Mouse (Mus musculus): Measurements from ENCODE around the gene Pdcd7. TPM values are rescaled to one million over a fixed set of nuclear protein-coding genes. Genes with fewer than 3 reads are reported as not detected.

Gene Pdcd7
- total RNA-seq (2018; cell fraction: chromatin; rRNA removed): 10 to 100 TPM in 20 of 26 experiments, 1 to 10 TPM in 6; 6.3 to 32.2 (median 14.7) TPM
- 10 to 100 TPM in 10 of 26 experiments, 1 to 10 TPM in 16; 4.8 to 14.8 (median 9.6) TPM for total RNA-seq (2018; cell fraction: cytosol; rRNA removed)
- 10 to 100 TPM in 19 of 26 experiments, 1 to 10 TPM in 7; 6.0 to 24.5 (median 12.4) TPM for total RNA-seq (2018; cell fraction: nucleus; rRNA removed)
- polyA plus RNA-seq (2018): 10.1 to 13.8 TPM (median 10.9 TPM) in 3 replicates

DNA sequence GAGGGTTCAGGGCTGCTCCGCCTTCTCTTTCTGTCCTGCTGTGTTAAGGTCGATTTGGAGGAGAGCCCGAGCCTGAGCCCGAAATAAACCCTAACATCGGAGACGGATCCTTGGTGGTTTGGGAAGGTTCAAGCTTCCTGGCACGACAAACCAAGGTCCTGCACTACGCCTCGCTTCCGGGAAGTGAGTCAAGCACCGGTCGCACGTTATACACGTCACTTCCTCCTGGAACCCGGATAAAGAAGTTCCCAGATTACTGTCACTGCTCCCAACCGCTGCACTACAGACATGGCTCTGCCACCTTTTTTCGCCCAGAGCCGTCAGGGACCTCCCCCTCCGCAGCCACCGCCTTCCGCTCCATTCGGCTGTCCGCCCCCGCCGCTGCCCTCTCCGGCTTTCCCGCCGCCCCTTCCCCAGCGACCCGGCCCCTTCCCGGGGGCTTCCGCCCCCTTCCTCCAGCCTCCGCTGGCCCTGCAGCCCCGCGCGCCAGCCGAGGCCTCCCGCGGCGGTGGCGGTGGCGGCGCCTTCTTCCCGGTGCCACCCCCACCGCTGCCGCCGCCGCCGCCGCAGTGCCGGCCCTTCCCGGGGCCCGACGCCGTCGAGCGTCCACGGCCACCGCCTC is at the start of gene Pdcd7:
Pdcd7 (plus strand) TSS at position 251 of the 622 bp plus-strand sequence.
- no peaks in the 10 kb centered on the region for H3K36me3 ChIP-seq (ENCODE audit: inconsistent target)
- 1% methylated on average over 41 of the region's 59 CpGs for WGBS (ENCODE audit: missing documents)
- H3K4me3 ChIP-seq (ENCODE audit: inconsistent target): peak within 1 kb of the TSS; percentile 60
- H3K27ac ChIP-seq: peak within 1 kb of the TSS; percentile 54
- H3K79me2 ChIP-seq (ENCODE audit: inconsistent target): peaks cover 41% of the 10 kb centered on the region

DNA sequence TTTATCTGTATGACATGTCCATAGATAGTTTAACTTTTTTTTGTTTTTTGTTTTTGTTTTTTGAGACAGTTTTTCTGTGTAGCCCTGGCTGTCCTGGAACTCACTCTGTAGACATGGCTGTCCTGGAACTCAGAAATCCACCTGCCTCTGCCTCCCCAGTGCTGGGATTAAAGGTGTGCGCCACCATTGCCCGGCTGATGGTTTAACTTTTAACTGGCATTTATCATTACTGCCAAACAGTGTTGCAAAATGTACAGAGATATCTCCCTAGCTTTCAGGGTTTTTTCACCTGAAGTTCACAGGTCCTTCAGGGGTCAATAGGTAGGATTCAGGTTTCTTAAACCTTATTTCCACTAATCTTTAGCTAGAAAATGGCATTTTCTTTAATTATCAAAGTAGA is 48.8 kb upstream of the Pdcd7 start:
- WGBS (ENCODE audit: missing documents): 96% methylated on average over 2 of the region's 2 CpGs
- H3K79me2 ChIP-seq (ENCODE audit: inconsistent target): peaks cover 57% of the 10 kb centered on the region
- no peak overlapping the region for H3K4me3 ChIP-seq (ENCODE audit: inconsistent target)
- peaks cover 26% of the 10 kb centered on the region for H3K36me3 ChIP-seq (ENCODE audit: inconsistent target)
- no peak overlapping the region for H3K27ac ChIP-seq

DNA sequence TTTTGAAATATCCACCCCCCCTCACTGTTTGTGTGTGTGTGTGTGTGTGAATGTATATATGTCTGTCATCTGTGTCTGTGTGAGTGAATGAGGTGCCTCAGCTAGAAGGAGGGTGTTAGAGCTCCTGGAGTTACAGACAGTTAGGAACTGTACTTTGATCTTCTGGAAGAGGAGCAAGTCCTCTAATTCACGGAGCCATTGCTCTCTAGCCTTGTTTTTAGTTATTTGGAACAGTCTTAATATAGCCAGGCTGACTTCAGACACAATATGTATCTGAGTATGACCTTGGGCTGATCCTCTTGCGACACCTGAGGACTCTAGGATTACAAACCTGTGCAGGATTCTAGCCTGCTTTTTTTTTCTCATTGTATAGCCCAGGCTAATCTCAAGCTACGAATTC is 47.1 kb upstream of the Pdcd7 start:
- peaks cover 33% of the 10 kb centered on the region for H3K36me3 ChIP-seq (ENCODE audit: inconsistent target)
- 93% methylated on average over 3 of the region's 3 CpGs for WGBS (ENCODE audit: missing documents)
- no peak overlapping the region for H3K4me3 ChIP-seq (ENCODE audit: inconsistent target)
- no peak overlapping the region for H3K27ac ChIP-seq
- peaks cover 57% of the 10 kb centered on the region for H3K79me2 ChIP-seq (ENCODE audit: inconsistent target)

- Histone ChIP-seq H3K27ac (no peak overlapping the region), H3K36me3 (ENCODE audit: inconsistent target) (peaks cover 33% of the 10 kb centered on the region), H3K4me3 (ENCODE audit: inconsistent target) (no peak overlapping the region), H3K79me2 (ENCODE audit: inconsistent target) (peaks cover 52% of the 10 kb centered on the region)
- WGBS (ENCODE audit: missing documents): 96% methylated on average over 7 of the region's 7 CpGs
Observed at GRCm38 (mm10) chr9:65299650-65300049, 46.3 kb upstream of the Pdcd7 start.

DNA sequence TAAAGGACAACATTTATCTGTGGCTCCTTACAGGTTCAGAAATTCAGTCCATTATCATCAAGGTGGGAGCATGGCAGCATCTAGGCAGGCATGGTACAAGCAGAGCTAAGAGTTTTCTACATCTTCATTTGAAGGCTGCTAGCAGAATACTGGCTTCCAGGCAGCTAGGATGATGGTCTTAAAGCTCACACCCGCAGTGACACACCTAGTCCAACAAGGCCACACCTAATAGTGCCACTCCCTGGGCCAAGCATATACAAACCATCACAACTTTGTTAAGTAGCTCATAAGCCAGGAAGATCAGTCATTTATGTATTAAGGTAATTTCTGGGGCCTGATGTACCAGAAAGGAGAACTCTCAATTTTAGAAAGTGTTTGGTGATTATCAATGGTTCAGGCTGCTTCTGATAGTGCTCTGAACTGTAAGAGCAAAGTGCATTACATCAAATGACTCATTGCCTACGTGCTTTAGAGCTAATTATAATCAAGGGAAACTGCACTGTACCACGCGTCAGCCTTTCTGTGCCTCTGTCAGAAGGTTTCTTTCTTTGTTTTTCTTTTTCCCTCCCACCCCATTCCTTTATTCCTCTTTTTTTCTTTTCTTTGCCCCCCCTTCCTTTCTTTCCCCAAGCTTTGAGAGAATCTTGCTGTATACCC is 43.4 kb upstream of the Pdcd7 start:
- WGBS (ENCODE audit: missing documents): 82% methylated on average over 4 of the region's 4 CpGs
- Histone ChIP-seq H3K4me3 (ENCODE audit: inconsistent target) (no peak overlapping the region), H3K27ac (peak overlapping the region; percentile 21), H3K79me2 (ENCODE audit: inconsistent target) (peaks cover 42% of the 10 kb centered on the region), H3K36me3 (ENCODE audit: inconsistent target) (peaks cover 32% of the 10 kb centered on the region)

- peak overlapping the region; percentile 21 for H3K27ac ChIP-seq
- peaks cover 32% of the 10 kb centered on the region for H3K79me2 ChIP-seq (ENCODE audit: inconsistent target)
- H3K36me3 ChIP-seq (ENCODE audit: inconsistent target): peaks cover 34% of the 10 kb centered on the region
- WGBS (ENCODE audit: missing documents): 85% methylated on average over 4 of the region's 4 CpGs
- no peak overlapping the region for H3K4me3 ChIP-seq (ENCODE audit: inconsistent target)
Observed at GRCm38 (mm10) chr9:65303586-65303985, 42.3 kb upstream of the Pdcd7 start.

DNA sequence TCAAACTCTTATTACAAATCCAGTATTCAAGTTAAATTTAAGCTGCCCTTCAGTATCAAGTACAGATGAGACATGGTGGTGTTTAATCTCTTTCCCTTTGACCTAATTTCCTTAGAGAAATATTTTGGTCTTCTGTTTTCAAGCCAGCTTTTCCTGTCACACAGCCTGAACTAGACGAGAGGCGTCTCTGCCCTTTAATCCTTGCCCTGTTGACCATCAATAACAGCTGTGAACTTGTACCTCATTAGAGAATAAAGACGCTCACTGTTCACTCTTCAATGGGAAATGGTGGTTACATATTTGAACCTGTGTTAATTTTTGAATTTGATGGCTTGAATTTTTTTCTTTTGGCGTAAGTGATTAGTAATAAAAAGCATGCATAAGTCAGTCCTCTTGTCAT is 41.6 kb upstream of the Pdcd7 start:
- peaks cover 39% of the 10 kb centered on the region for H3K36me3 ChIP-seq (ENCODE audit: inconsistent target)
- 100% methylated on average over 4 of the region's 4 CpGs for WGBS (ENCODE audit: missing documents)
- no peak overlapping the region for H3K27ac ChIP-seq
- H3K4me3 ChIP-seq (ENCODE audit: inconsistent target): no peak overlapping the region
- peaks cover 25% of the 10 kb centered on the region; the same call in 1 of the 2 replicates for H3K79me2 ChIP-seq (ENCODE audit: inconsistent target)

DNA sequence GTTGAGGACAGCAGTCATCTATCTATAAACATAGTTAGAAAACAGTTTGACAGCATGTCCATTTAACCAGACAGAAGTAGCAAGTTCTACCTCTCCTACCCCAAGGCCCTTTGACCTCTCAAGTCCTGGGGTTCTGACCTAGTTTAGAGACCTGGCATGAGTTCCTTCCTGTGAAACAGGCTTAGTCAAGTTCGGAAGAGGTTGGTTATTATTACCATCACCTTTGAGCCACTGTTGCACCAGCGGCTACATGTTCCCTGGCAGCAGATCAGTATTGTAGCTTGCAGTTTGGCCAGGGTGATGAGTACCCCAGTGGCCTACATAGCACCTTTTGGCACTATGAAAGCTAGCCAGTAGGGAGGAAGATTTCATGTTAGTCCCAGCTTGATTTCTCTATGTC is 39.2 kb upstream of the Pdcd7 start:
- no peak overlapping the region for H3K27ac ChIP-seq
- H3K79me2 ChIP-seq (ENCODE audit: inconsistent target): peaks cover 19% of the 10 kb centered on the region; the same call in 1 of the 2 replicates
- no peak overlapping the region for H3K4me3 ChIP-seq (ENCODE audit: inconsistent target)
- WGBS (ENCODE audit: missing documents): 91% methylated on average over 2 of the region's 2 CpGs
- peaks cover 24% of the 10 kb centered on the region for H3K36me3 ChIP-seq (ENCODE audit: inconsistent target)

DNA sequence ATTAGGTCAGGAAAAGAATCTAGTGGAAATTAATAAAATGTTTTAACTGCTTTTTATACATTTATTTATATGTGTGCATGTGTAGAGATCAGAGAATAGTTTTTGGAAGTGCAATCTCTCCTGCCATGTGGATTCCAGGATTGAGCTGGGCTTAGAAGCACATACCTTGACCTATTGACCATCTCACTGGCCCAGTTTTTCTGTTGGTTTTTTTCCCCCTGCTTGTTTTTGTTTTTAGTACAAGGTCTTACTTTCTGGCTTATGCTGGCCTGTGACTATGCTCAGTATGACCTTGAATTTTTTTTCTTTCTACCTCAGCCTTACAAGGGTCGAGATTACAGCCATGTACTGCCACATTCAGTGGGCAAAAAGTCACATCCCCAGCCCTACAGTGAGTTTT is 37.9 kb upstream of the Pdcd7 start:
- Histone ChIP-seq H3K36me3 (ENCODE audit: inconsistent target) (peaks cover 25% of the 10 kb centered on the region), H3K4me3 (ENCODE audit: inconsistent target) (no peak overlapping the region), H3K79me2 (ENCODE audit: inconsistent target) (peaks cover 19% of the 10 kb centered on the region; the same call in 1 of the 2 replicates), H3K27ac (no peak overlapping the region)
- WGBS (ENCODE audit: missing documents): 88% methylated on average over 1 of the region's 1 CpGs

DNA sequence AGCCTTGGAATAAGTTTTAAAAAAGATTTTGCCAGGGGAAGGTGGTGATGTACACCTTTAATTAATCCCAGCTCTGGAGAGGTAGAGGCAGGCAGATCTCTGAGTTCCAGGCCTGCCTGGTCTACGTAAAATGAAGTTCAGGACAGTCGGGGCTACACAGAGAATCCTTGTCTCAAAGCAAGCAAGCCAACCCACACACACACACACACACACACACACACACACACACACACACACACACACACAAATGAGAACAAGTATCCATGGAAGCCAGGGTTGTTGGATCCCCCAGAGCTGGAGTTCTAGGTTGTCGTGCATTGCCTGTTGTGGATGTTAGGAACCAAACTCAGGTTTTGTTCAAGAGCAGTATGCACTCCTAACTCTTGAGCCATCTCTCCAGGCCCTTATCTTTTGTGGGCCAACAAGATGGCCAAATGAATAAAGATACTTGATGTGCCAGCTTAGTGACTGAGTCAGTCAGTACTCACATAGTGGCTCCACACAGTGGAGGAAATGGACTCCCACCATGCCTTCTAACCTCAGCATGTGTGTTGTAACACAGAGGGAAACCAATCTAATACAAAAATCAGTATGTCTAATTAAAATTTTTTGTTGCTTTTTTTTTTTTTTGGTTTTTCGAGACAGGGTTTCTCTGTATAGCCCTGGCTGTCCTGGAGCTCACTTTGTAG is 33.1 kb upstream of the Pdcd7 start:
- Histone ChIP-seq H3K36me3 (ENCODE audit: inconsistent target) (peaks cover 45% of the 10 kb centered on the region), H3K79me2 (ENCODE audit: inconsistent target) (no peaks in the 10 kb centered on the region), H3K27ac (no peak overlapping the region), H3K4me3 (ENCODE audit: inconsistent target) (no peak overlapping the region)
- WGBS (ENCODE audit: missing documents): 94% methylated on average over 4 of the region's 4 CpGs

- WGBS (ENCODE audit: missing documents): 100% methylated on average over 1 of the region's 1 CpGs
- peaks cover 47% of the 10 kb centered on the region for H3K36me3 ChIP-seq (ENCODE audit: inconsistent target)
- H3K4me3 ChIP-seq (ENCODE audit: inconsistent target): no peak overlapping the region
- no peaks in the 10 kb centered on the region for H3K79me2 ChIP-seq (ENCODE audit: inconsistent target)
- H3K27ac ChIP-seq: no peak overlapping the region
Observed at GRCm38 (mm10) chr9:65313846-65314245, 32.1 kb upstream of the Pdcd7 start.

DNA sequence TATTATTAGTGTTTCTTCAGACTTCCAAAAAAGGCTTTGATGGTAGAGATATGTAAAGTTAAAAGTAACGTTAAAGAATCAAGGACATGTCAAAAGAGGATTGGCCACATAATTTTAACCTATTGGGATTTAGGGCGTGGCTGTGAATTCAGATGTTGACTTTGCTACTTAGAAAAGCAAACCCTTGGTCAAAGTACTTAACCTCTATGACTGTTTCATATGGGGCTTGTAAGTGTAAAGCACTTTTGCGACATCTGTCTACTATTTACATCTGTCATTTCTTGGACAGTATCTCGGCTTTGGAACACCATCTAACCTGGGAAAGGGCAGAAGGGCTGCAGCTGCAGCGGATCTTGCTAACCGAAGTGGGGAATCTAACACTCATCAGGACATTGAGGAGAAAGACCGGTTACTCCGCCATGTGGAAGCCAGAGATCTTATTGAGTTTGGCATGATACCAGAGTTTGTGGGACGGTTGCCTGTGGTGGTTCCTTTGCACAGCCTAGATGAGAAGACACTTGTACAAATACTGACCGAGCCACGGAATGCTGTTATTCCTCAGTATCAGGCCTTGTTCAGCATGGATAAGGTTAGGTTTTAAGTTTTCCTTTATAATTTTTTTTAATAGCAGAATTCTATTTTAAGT is 23.5 kb upstream of the Pdcd7 start:
- Histone ChIP-seq H3K79me2 (ENCODE audit: inconsistent target) (no peaks in the 10 kb centered on the region), H3K36me3 (ENCODE audit: inconsistent target) (peaks cover 80% of the 10 kb centered on the region), H3K4me3 (ENCODE audit: inconsistent target) (no peak overlapping the region), H3K27ac (no peak overlapping the region)
- 95% methylated on average over 11 of the region's 11 CpGs for WGBS (ENCODE audit: missing documents)

DNA sequence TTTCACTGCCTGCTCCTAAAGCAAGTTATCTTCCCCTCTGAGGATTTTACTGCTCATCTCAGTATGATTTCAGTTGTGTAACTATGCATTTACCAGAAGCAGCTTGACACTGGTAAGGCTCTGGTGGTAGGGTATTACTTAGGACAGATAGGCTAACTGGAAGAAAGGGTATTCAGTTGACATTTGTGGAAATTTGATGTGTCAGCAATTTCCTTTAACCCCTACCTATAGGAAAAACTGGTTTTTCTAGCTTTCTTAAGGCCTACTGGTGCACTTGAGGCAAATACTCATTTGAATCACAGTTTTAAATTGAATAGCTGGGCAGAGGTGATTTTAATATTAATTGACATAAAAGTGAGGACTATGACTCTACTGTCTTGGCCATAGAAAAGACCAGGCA is 19.9 kb upstream of the Pdcd7 start:
- Histone ChIP-seq H3K79me2 (ENCODE audit: inconsistent target) (no peaks in the 10 kb centered on the region), H3K4me3 (ENCODE audit: inconsistent target) (no peak overlapping the region), H3K27ac (no peak overlapping the region), H3K36me3 (ENCODE audit: inconsistent target) (peaks cover 76% of the 10 kb centered on the region)

DNA sequence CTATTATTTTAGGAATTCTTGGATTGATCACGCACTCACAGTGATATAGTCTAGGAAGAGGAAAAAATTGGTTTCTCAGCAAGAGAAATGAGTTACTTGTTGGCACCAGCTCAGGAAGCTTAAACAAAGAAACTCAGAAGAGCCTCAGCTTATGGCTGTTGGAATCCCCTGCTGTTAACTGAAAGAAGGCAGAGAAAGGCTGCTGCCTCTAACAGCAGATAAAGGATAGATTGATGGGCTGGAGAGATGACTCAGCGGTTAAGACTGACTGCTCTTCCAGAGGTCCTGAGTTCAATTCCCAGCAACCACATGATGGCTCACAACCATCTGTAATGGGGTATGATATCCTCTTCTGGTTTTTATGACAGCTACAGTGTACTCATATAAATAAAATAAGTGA is 18.5 kb upstream of the Pdcd7 start:
- no peak overlapping the region for H3K27ac ChIP-seq
- H3K4me3 ChIP-seq (ENCODE audit: inconsistent target): no peak overlapping the region
- H3K79me2 ChIP-seq (ENCODE audit: inconsistent target): no peaks in the 10 kb centered on the region
- 97% methylated on average over 2 of the region's 2 CpGs for WGBS (ENCODE audit: missing documents)
- peaks cover 62% of the 10 kb centered on the region for H3K36me3 ChIP-seq (ENCODE audit: inconsistent target)

All from macrophage (primary cell).